Mouse (Mus musculus) cerebellum, postnatal 4 days (tissue): ENCODE data around the gene Cenpb.

Experiments
- DNase-seq, 2 experiments: peaks; one replicate each; pipeline ENCODE4 v3.0.0; 2022; ENCODE audit warnings: low spot score in 2 of 2, mixed read lengths in 1 of 2

The Cenpb gene

GRCm38 (mm10) chr2:131139287-131139686, 40.6 kb downstream of the Cenpb start:
- DNase-seq = no peak

- no peak for DNase-seq
Observed at GRCm38 (mm10) chr2:131138760-131139159, 41.1 kb downstream of the Cenpb start.

- no peak for DNase-seq
Observed at GRCm38 (mm10) chr2:131138296-131138695, 41.6 kb downstream of the Cenpb start.

GRCm38 (mm10) chr2:131135521-131136139, 44.2 kb downstream of the Cenpb start:
- DNase-seq = no peak

- DNase-seq = no peak
Observed at GRCm38 (mm10) chr2:131134826-131135400, 45.0 kb downstream of the Cenpb start.

- DNase-seq = no peak
Observed at GRCm38 (mm10) chr2:131134381-131134780, 45.5 kb downstream of the Cenpb start.

GRCm38 (mm10) chr2:131132930-131133547, 46.8 kb downstream of the Cenpb start, which contains the start of gene Gm11037:
TSS of gene Gm11037 (plus strand) at chr2:131133497.
- DNase-seq = no peak

- no peak for DNase-seq
Observed at GRCm38 (mm10) chr2:131132111-131132888, 47.6 kb downstream of the Cenpb start.

- no peak for DNase-seq
Observed at GRCm38 (mm10) chr2:131130849-131131248, 49.0 kb downstream of the Cenpb start.

- no peak for DNase-seq
Observed at GRCm38 (mm10) chr2:131129836-131130235, 50.0 kb downstream of the Cenpb start.

GRCm38 (mm10) chr2:131128636-131129157, 51.2 kb downstream of the Cenpb start:
- no peak for DNase-seq

- DNase-seq = no peak
Observed at GRCm38 (mm10) chr2:131128211-131128610, 51.7 kb downstream of the Cenpb start.

GRCm38 (mm10) chr2:131127161-131127730, 52.6 kb downstream of the Cenpb start, which contains the start of gene Hspa12b:
TSS of gene Hspa12b (plus strand) at chr2:131127280.
- DNase-seq = no peak

- DNase-seq = no peak
Observed at GRCm38 (mm10) chr2:131125964-131126815, 53.7 kb downstream of the Cenpb start.
